Mouse (Mus musculus) lung, adult 18-20 months (tissue): ENCODE data around the gene Nploc4.

Experiments used
- DNase-seq, 2 experiments: peaks; one replicate each; pipeline ENCODE4 v3.0.0; 2022; ENCODE audit warnings: mixed read lengths in 2 of 2

Nploc4 gene

GRCm38 (mm10) chr11:120351250-120352092, 86.0 kb downstream of the Nploc4 start:
- DNase-seq, result peak in 1 of 2 experiments; percentile 24

- peak; percentile 83 to 86 for DNase-seq
These were observed 86.8 kb downstream of the Nploc4 start for GRCm38 (mm10) chr11:120350711-120351110.

- DNase-seq, result peak; percentile 93 to 94
These were observed 87.4 kb downstream of the Nploc4 start for GRCm38 (mm10) chr11:120349986-120350702.

GRCm38 (mm10) chr11:120349371-120349985, 88.0 kb downstream of the Nploc4 start:
- DNase-seq, result peak in 1 of 2 experiments; percentile 61

GRCm38 (mm10) chr11:120348684-120349370, 88.7 kb downstream of the Nploc4 start:
- peak; percentile 63 to 66 for DNase-seq

GRCm38 (mm10) chr11:120347791-120348683, 89.5 kb downstream of the Nploc4 start, which contains the start of gene Actg1:
TSS of gene Actg1 (minus strand) at chr11:120348542.
- peak; percentile 84 to 87 for DNase-seq

GRCm38 (mm10) chr11:120347301-120347700, 90.2 kb downstream of the Nploc4 start:
- DNase-seq, result peak; percentile 26 to 44

- DNase-seq, result peak in 1 of 2 experiments; percentile 13
These were observed 91.0 kb downstream of the Nploc4 start for GRCm38 (mm10) chr11:120346383-120347034.

GRCm38 (mm10) chr11:120345067-120345681, 92.3 kb downstream of the Nploc4 start:
- peak; percentile 61 to 79 for DNase-seq

- peak in 1 of 2 experiments; percentile 13 for DNase-seq
These were observed 93.1 kb downstream of the Nploc4 start for GRCm38 (mm10) chr11:120344310-120344920.

- peak in 1 of 2 experiments; percentile 9 for DNase-seq
These were observed 93.8 kb downstream of the Nploc4 start for GRCm38 (mm10) chr11:120343519-120344309.

- DNase-seq, result peak in 1 of 2 experiments; percentile 2
These were observed 94.8 kb downstream of the Nploc4 start for GRCm38 (mm10) chr11:120342656-120343160.

GRCm38 (mm10) chr11:120341661-120342060, 95.8 kb downstream of the Nploc4 start:
- no peak for DNase-seq

GRCm38 (mm10) chr11:120339978-120340513, 97.5 kb downstream of the Nploc4 start:
- DNase-seq, result no peak

- no peak for DNase-seq
These were observed 98.7 kb downstream of the Nploc4 start for GRCm38 (mm10) chr11:120338786-120339185.

GRCm38 (mm10) chr11:120337447-120337846, 100.1 kb downstream of the Nploc4 start:
- DNase-seq, result no peak

GRCm38 (mm10) chr11:120335431-120336021, 102.0 kb downstream of the Nploc4 start:
- no peak for DNase-seq
